Mouse (Mus musculus): Measurements from ENCODE around the gene Caprin2.

The Caprin2 gene

GRCm38 (mm10) chr6:148838460-148838859, 57.6 kb downstream of the Caprin2 start:
- no peak for DNase-seq (ENCODE audit: extremely low spot score)

GRCm38 (mm10) chr6:148831728-148832121, 64.3 kb downstream of the Caprin2 start:
- DNase-seq (ENCODE audit: extremely low spot score): peak; percentile 10

- peak; percentile 90 for DNase-seq (ENCODE audit: extremely low spot score)
These were observed 65.0 kb downstream of the Caprin2 start, which contains the start of gene Ipo8 for GRCm38 (mm10) chr6:148830748-148831727. TSS of gene Ipo8 (minus strand) at chr6:148831467.

GRCm38 (mm10) chr6:148830355-148830747, 65.7 kb downstream of the Caprin2 start:
- no peak for DNase-seq (ENCODE audit: extremely low spot score)

GRCm38 (mm10) chr6:148826119-148826518, 69.9 kb downstream of the Caprin2 start:
- DNase-seq (ENCODE audit: extremely low spot score): no peak

GRCm38 (mm10) chr6:148818624-148819343, 77.3 kb downstream of the Caprin2 start:
- DNase-seq (ENCODE audit: extremely low spot score): no peak

GRCm38 (mm10) chr6:148816751-148817150, 79.3 kb downstream of the Caprin2 start:
- DNase-seq (ENCODE audit: extremely low spot score): no peak

- DNase-seq (ENCODE audit: extremely low spot score): no peak
These were observed 84.9 kb downstream of the Caprin2 start for GRCm38 (mm10) chr6:148811117-148811516.

GRCm38 (mm10) chr6:148799773-148800172, 96.3 kb downstream of the Caprin2 start:
- no peak for DNase-seq (ENCODE audit: extremely low spot score)

GRCm38 (mm10) chr6:148795145-148795544, 100.9 kb downstream of the Caprin2 start:
- DNase-seq (ENCODE audit: extremely low spot score): no peak
